30 mouse cellular contexts compared by ENCODE assay signal in the genomic region with DNA sequence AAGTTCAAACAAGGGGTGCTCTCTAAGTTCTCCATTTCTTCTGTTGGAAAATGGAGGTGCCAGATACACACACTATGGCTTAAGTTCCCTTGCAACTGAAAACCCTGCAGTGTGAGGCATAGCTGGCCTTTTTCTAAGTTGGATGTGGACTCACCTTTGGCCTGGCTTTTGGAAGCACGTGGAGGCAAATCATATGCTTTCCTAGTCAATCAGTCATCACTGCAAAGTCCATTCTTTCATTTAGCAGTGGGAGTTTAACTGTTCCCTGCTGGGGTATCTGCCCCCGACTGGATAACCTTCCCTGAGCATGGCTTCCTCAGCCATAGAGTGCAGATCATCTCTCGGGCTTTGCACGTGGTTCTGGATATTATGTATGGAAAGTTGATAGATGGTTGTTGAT. TPM values are rescaled to one million over a fixed set of nuclear protein-coding genes. Genes with fewer than 3 reads are reported as not detected.
DNase-seq lines count a peak whose midpoint lies in the region; ATAC-seq and TF ChIP-seq lines count a peak whose summit lies in the region.
"Had no signal": no experiment of that assay in that cellular context is flagged by ENCODE, and none has a peak within 500 bp of the region (broad histone marks: within the 10 kb centered on the region; RNA-seq: fewer than 3 reads in every experiment).

No protein-coding gene starts in this region.

- no peaks in the 10 kb centered on the region for H3K27me3 ChIP-seq in intestine, postnatal 0 days (replicated peaks; ENCODE audit: control insufficient read depth, insufficient read depth, low read length)
- no peaks in the 10 kb centered on the region for H3K27me3 ChIP-seq in intestine, embryonic 16.5 days (replicated peaks; ENCODE audit: control insufficient read depth, insufficient read depth, low read length)
- H3K27me3 ChIP-seq in liver, embryonic 15.5 days: no peaks in the 10 kb centered on the region
- no peaks in the 10 kb centered on the region for H3K27me3 ChIP-seq in stomach, postnatal 0 days (ENCODE audit: control insufficient read depth, insufficient read depth, low read length)
- H3K27me3 ChIP-seq: intestine, embryonic 15.5 days; limb, embryonic 12.5 days; midbrain, embryonic 13.5 days; Patski had no signal

- no peak for TF ChIP-seq CTCF in intestine, postnatal 0 days (IDR thresholded peaks at IDR 0.05; ENCODE audit: low read depth)
- TF ChIP-seq CTCF in stomach, postnatal 0 days (IDR thresholded peaks at IDR 0.05; ENCODE audit: low read depth): no peak

- no peak for TF ChIP-seq EP300 in stomach, postnatal 0 days (optimal IDR thresholded peaks at IDR 0.05)

- no peak overlapping the region for H3K4me3 ChIP-seq in intestine, postnatal 0 days (ENCODE audit: low read depth, low read length)
- no peak overlapping the region for H3K4me3 ChIP-seq in intestine, embryonic 16.5 days (ENCODE audit: low read length)
- H3K4me3 ChIP-seq in liver, embryonic 15.5 days (replicated peaks): peak overlapping the region; percentile 39
- no peak overlapping the region for H3K4me3 ChIP-seq in stomach, postnatal 0 days (ENCODE audit: low read depth, low read length)
- H3K4me3 ChIP-seq: heart, embryonic 12.5 days; hindbrain, embryonic 10.5 days; intestine, embryonic 15.5 days; limb, embryonic 12.5 days; megakaryocyte, embryonic 14.5 days; midbrain, embryonic 13.5 days had no signal

- ATAC-seq in intestine, postnatal 0 days: no peak
- ATAC-seq in intestine, embryonic 16.5 days: no peak
- 0 out of 2 replicates have a peak, but pooled peaks have one; percentile 34 for ATAC-seq in erythroid progenitor cell, adult 5-6 weeks (replicated peaks; ENCODE audit: low FRiP score, poor library complexity, severe bottlenecking)
- ATAC-seq in liver, embryonic 15.5 days (ENCODE audit: insufficient read depth): no peak
- no peak for ATAC-seq in stomach, postnatal 0 days (ENCODE audit: low FRiP score, low TSS enrichment)
- ATAC-seq: forebrain, embryonic 14.5 days; hindbrain, embryonic 16.5 days; intestine, embryonic 15.5 days; midbrain, embryonic 13.5 days; Patski had no signal

- peak overlapping the region; percentile 93 for H3K27ac ChIP-seq in intestine, postnatal 0 days (ENCODE audit: low read depth, low read length)
- H3K27ac ChIP-seq in intestine, embryonic 16.5 days (ENCODE audit: low read length): no peak overlapping the region
- H3K27ac ChIP-seq in liver, embryonic 15.5 days (replicated peaks): no peak overlapping the region
- H3K27ac ChIP-seq in stomach, postnatal 0 days (replicated peaks): no peak overlapping the region
- H3K27ac ChIP-seq: hindbrain, embryonic 10.5 days; intestine, embryonic 15.5 days; limb, embryonic 12.5 days; midbrain, embryonic 13.5 days had no signal

- no peak overlapping the region for H3K9ac ChIP-seq in intestine, postnatal 0 days (ENCODE audit: low read depth, low read length)
- H3K9ac ChIP-seq in intestine, embryonic 16.5 days (ENCODE audit: low read depth, low read length): no peak overlapping the region
- no peak overlapping the region for H3K9ac ChIP-seq in liver, embryonic 15.5 days
- H3K9ac ChIP-seq in stomach, postnatal 0 days (ENCODE audit: low read length): no peak overlapping the region
- H3K9ac ChIP-seq: heart, embryonic 12.5 days; intestine, embryonic 15.5 days; limb, embryonic 12.5 days; lung, embryonic 14.5 days; midbrain, embryonic 13.5 days had no signal

- peak overlapping the region; percentile 40 for H3K4me2 ChIP-seq in intestine, postnatal 0 days (replicated peaks; ENCODE audit: low read depth)
- no peak overlapping the region for H3K4me2 ChIP-seq in intestine, embryonic 16.5 days (ENCODE audit: low read depth, low read length)
- peak overlapping the region; percentile 43 for H3K4me2 ChIP-seq in liver, embryonic 15.5 days
- H3K4me2 ChIP-seq in stomach, postnatal 0 days (replicated peaks; ENCODE audit: low read depth): no peak overlapping the region
- H3K4me2 ChIP-seq: heart, embryonic 12.5 days; intestine, embryonic 15.5 days; limb, embryonic 12.5 days; lung, embryonic 14.5 days; midbrain, embryonic 13.5 days had no signal

- no peaks in the 10 kb centered on the region for H3K36me3 ChIP-seq in intestine, postnatal 0 days (ENCODE audit: control insufficient read depth, insufficient read depth)
- no peaks in the 10 kb centered on the region for H3K36me3 ChIP-seq in intestine, embryonic 16.5 days (ENCODE audit: control insufficient read depth, insufficient read depth, low read length)
- no peaks in the 10 kb centered on the region for H3K36me3 ChIP-seq in liver, embryonic 15.5 days (replicated peaks)
- no peaks in the 10 kb centered on the region for H3K36me3 ChIP-seq in stomach, postnatal 0 days (ENCODE audit: control insufficient read depth, insufficient read depth, low read length)
- H3K36me3 ChIP-seq: heart, embryonic 12.5 days; hindbrain, embryonic 10.5 days; intestine, embryonic 15.5 days; limb, embryonic 12.5 days; midbrain, embryonic 13.5 days had no signal

- peak; percentile 49 to 67 for DNase-seq in kidney, postnatal 25 days
- DNase-seq in stomach, postnatal 0 days (ENCODE audit: low spot score): no peak
- no peak for DNase-seq in lung, postnatal 36 days
- DNase-seq in gastrocnemius, adult 8-10 months (ENCODE audit: low spot score in 2 of 2): no peak
- DNase-seq: adrenal gland, postnatal 36 days; cerebellum, adult 11 months; cerebellum, postnatal 10 days; gastrocnemius, postnatal 10 days; heart, postnatal 10 days; lung, embryonic 14.5 days; right cerebral cortex, postnatal 14 days; spleen, adult 18-20 months; thymus, postnatal 14 days had no signal

- no peaks in the 10 kb centered on the region for H3K9me3 ChIP-seq in intestine, postnatal 0 days (ENCODE audit: control insufficient read depth)
- H3K9me3 ChIP-seq in intestine, embryonic 16.5 days (ENCODE audit: control insufficient read depth, low read length): no peaks in the 10 kb centered on the region
- no peaks in the 10 kb centered on the region for H3K9me3 ChIP-seq in liver, embryonic 15.5 days (replicated peaks)
- no peaks in the 10 kb centered on the region for H3K9me3 ChIP-seq in stomach, postnatal 0 days (ENCODE audit: control insufficient read depth, low read length)
- H3K9me3 ChIP-seq: heart, embryonic 12.5 days; hindbrain, embryonic 10.5 days; intestine, embryonic 15.5 days; limb, embryonic 12.5 days; megakaryocyte, embryonic 14.5 days; midbrain, embryonic 13.5 days had no signal

- no peaks in the 10 kb centered on the region for H3K4me1 ChIP-seq in intestine, postnatal 0 days (replicated peaks; ENCODE audit: control insufficient read depth, insufficient read depth, low read length)
- no peaks in the 10 kb centered on the region for H3K4me1 ChIP-seq in intestine, embryonic 16.5 days (ENCODE audit: control insufficient read depth, insufficient read depth, low read length)
- peaks cover 3% of the 10 kb centered on the region; the same call in 1 of the 2 replicates for H3K4me1 ChIP-seq in liver, embryonic 15.5 days (replicated peaks)
- H3K4me1 ChIP-seq in stomach, postnatal 0 days (replicated peaks; ENCODE audit: control insufficient read depth, insufficient read depth): no peaks in the 10 kb centered on the region
- H3K4me1 ChIP-seq: heart, embryonic 12.5 days; intestine, embryonic 15.5 days; limb, embryonic 12.5 days; megakaryocyte, embryonic 14.5 days; midbrain, embryonic 13.5 days had no signal

- 54% methylated on average over 4 of the region's 4 CpGs for WGBS in intestine, postnatal 0 days
- WGBS in intestine, embryonic 16.5 days: 69% methylated on average over 4 of the region's 4 CpGs
- 42% methylated on average over 4 of the region's 4 CpGs for WGBS in liver, embryonic 15.5 days (ENCODE audit: insufficient replicate concordance)
- WGBS in stomach, postnatal 0 days: 60% methylated on average over 4 of the region's 4 CpGs

RNA-seq across cellular contexts. Expression of a gene that starts 1.9 kb away (rescaled TPM):
- polyA plus RNA-seq in intestine, postnatal 0 days (2015; fragmentation: Nextera tagmentation; extraction: Ambion mirVana): 106 TPM in 2 replicates
- polyA plus RNA-seq in intestine, embryonic 16.5 days (2015; fragmentation: Nextera tagmentation; extraction: Ambion mirVana): 14.3 and 21.9 TPM in 2 replicates
- total RNA-seq in erythroid progenitor cell, adult 5-6 weeks (2015; ENCODE audit: low replicate concordance): not detected in 2 replicates
- not detected in 2 replicates for total RNA-seq in erythroid progenitor cell, adult 5-6 weeks (2017; ENCODE audit: low replicate concordance)
- 32.3 and 36.5 TPM in 2 replicates for polyA plus RNA-seq in liver, embryonic 15.5 days (2015; fragmentation: Nextera tagmentation; extraction: Ambion mirVana)
- 0.25 and 0.31 TPM in 2 replicates for polyA plus RNA-seq in stomach, postnatal 0 days (2015; fragmentation: Nextera tagmentation; extraction: Ambion mirVana)
- total RNA-seq in gastrocnemius, adult 8-10 months (2022): not detected
- total RNA-seq: adrenal gland, postnatal 36 days; ES-E14; left cerebral cortex, postnatal 14 days had no signal
- polyA plus RNA-seq: embryonic facial prominence, embryonic 11.5 days; forebrain, embryonic 14.5 days; hindbrain, embryonic 10.5 days; limb, embryonic 12.5 days; midbrain, embryonic 13.5 days; neural tube, embryonic 11.5 days had no signal

Comparison
In these comparisons a context has a peak if more than half of its experiments do, and no peak if none do; other contexts are left out.
1. H3K4me2 ChIP-seq: peak in intestine, postnatal 0 days (single experiment) and liver, embryonic 15.5 days (single experiment); none in intestine, embryonic 16.5 days (single experiment) and stomach, postnatal 0 days (single experiment).
2. DNase-seq: peak in kidney, postnatal 25 days (2 of 2); none in stomach, postnatal 0 days (single experiment), lung, postnatal 36 days (single experiment) and gastrocnemius, adult 8-10 months (0 of 2).
3. RNA of a gene that starts 1.9 kb away (polyA plus RNA-seq): 106 TPM in intestine, postnatal 0 days, 32.3 to 36.5 TPM in liver, embryonic 15.5 days and 14.3 to 21.9 TPM in intestine, embryonic 16.5 days; 0.25 to 0.31 TPM in stomach, postnatal 0 days; every median in the first group is over 10 times any median in the second.